Mouse (Mus musculus) C2C12 (cell line): ENCODE measurements around the gene Aoc1.

Experiments
- CTCF ChIP-seq: IDR thresholded peaks from one replicate; pipeline ENCODE4 v1.5.1; 2011; ENCODE audit not compliant: control insufficient read depth, insufficient read depth, insufficient read length
- FOSL1 ChIP-seq: IDR thresholded peaks from one replicate; pipeline ENCODE4 v1.8.0; 2011; ENCODE audit warnings: mild to moderate bottlenecking, low read length; ENCODE audit not compliant: poor library complexity, insufficient read depth, severe bottlenecking
- MAX ChIP-seq: IDR thresholded peaks from one replicate; pipeline ENCODE4 v1.6.1; 2011; ENCODE audit warnings: mild to moderate bottlenecking, control low read depth
- MYOG ChIP-seq: IDR thresholded peaks from one replicate; pipeline ENCODE4 v1.6.1; 2011; ENCODE audit not compliant: control insufficient read depth, insufficient read length; ENCODE audit errors: extremely low read depth

DNA sequence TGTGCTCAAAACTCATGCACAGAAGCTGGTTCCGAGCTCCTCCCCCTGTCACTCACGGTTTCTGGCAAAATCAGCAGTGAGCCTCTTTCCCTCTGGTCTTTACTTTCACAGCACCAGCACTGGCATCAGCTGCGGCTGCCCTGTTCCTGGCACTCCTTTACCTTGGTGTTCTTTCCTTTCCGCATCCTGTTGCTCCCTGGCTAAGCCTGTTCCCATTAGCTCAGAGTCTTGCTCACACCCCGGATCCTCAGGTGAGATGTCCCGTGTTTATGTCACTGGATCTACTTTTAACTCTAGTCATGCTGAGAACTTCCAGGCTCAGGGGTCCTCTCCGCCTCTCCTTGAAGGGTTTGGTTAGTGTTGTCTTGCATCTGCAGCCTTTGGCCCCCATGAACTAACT, 35.2 kb upstream of the Aoc1 start:
- no peak for TF ChIP-seq MYOG
- no peak for TF ChIP-seq FOSL1
- TF ChIP-seq CTCF = no peak
- no peak for TF ChIP-seq MAX
